Mouse (Mus musculus) embryonic facial prominence, embryonic 14.5 days (tissue): Measurements from ENCODE around the gene Ubr2. TPM values are rescaled to one million over a fixed set of nuclear protein-coding genes. Genes with fewer than 3 reads are reported as not detected.

Experiments
- ATAC-seq: fragments of 200-750 bp; cut with Nextera tagmentation; 2 replicates; pipeline ENCODE4 v1.8.0; 2017; ENCODE audit warnings: low read depth, moderate number of reproducible peaks, moderate TSS enrichment
- DNase-seq: peaks from one replicate; pipeline ENCODE4 v3.0.0-alpha.2; 2015; ENCODE audit warnings: low spot score
- H3K27ac ChIP-seq: fragments of 300-500 bp; sonication (generic); replicated peaks from 2 replicates; pipeline ENCODE4 v1.5.1; 2014; ENCODE audit warnings: low read depth, mild to moderate bottlenecking, low read length, moderate library complexity
- H3K27me3 ChIP-seq: fragments of 300-500 bp; sonication (generic); replicated peaks from 2 replicates; pipeline ENCODE4 v1.6.1; 2014; ENCODE audit warnings: low read length; ENCODE audit not compliant: control insufficient read depth, insufficient read depth
- H3K36me3 ChIP-seq: fragments of 300-500 bp; sonication (generic); 2 replicates; pipeline ENCODE4 v1.6.1; 2014; ENCODE audit warnings: low read length, mixed read lengths; ENCODE audit not compliant: control insufficient read depth, insufficient read depth
- H3K4me1 ChIP-seq: fragments of 300-500 bp; sonication (generic); 2 replicates; pipeline ENCODE4 v1.6.1; 2014; ENCODE audit warnings: antibody characterized with exemption, low read length; ENCODE audit not compliant: control insufficient read depth, insufficient read depth
- H3K4me2 ChIP-seq: fragments of 300-500 bp; sonication (generic); 2 replicates; pipeline ENCODE4 v1.6.1; 2014; ENCODE audit warnings: low read depth, mild to moderate bottlenecking, low read length, moderate library complexity, mixed read lengths
- H3K4me3 ChIP-seq: fragments of 300-500 bp; sonication (generic); 2 replicates; pipeline ENCODE4 v1.5.1; 2014; ENCODE audit warnings: low read depth, mild to moderate bottlenecking, low read length
- H3K9ac ChIP-seq: fragments of 300-500 bp; sonication (generic); 2 replicates; pipeline ENCODE4 v1.6.1; 2014; ENCODE audit warnings: low read depth, mild to moderate bottlenecking, low read length, moderate library complexity, mixed read lengths
- H3K9me3 ChIP-seq: fragments of 300-500 bp; sonication (generic); 2 replicates; pipeline ENCODE4 v1.6.1; 2016; ENCODE audit warnings: low read length; ENCODE audit not compliant: control insufficient read depth
- WGBS: fragments of 180-500 bp; shearing (Covaris S2); extraction: QIAGEN DNeasy Blood & Tissue Kit; methylation state at CpG from one replicate; pipeline ENCODE4 v1.1.7; 2014; 5-methylcytosine and 5-hydroxymethylcytosine counted together
- polyA plus RNA-seq: library from polyadenylated mRNA; unstranded; fragments of >200 nt; fragmentation: Nextera tagmentation; extraction: Ambion mirVana; gene quantifications from 2 replicates; pipeline ENCODE4 v1.2.1, GENCODE M21; 2014

The Ubr2 gene
- polyA plus RNA-seq, 1 experiment from 2014 or later: 21.9 TPM

- no peak for ATAC-seq
- Histone ChIP-seq H3K9me3 (no peaks in the 10 kb centered on the region), H3K36me3 (peaks cover 100% of the 10 kb centered on the region), H3K4me1 (no peaks in the 10 kb centered on the region), H3K27me3 (no peaks in the 10 kb centered on the region), H3K4me2 (no peak overlapping the region), H3K4me3 (no peak overlapping the region), H3K9ac (no peak overlapping the region), H3K27ac (no peak overlapping the region)
- 77% methylated on average over 3 of the region's 3 CpGs for WGBS
- DNase-seq: no peak
Observed at GRCm38 (mm10) chr17:46962153-46962552, 48.2 kb downstream of the Ubr2 start.

DNA sequence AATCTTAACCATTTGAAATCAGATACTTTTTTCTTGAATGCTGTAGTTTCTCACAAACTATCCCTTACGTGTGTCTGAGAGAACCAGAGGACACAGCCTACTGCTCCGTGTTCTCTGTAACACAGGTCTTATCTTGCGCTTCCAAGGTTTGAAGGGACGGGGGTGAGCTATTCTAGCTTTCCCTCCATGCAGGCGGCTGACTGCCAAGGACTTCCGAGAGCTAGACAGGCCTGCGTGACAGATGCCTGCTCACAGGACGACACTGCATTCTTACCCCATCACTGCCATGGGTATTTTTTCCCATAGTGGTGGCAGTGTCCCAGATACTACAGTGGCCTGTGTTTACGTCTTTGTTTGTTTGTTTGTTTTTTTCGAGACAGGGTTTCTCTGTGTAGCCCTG, 50.1 kb downstream of the Ubr2 start:
- no peak for ATAC-seq
- 85% methylated on average over 10 of the region's 10 CpGs for WGBS

DNA sequence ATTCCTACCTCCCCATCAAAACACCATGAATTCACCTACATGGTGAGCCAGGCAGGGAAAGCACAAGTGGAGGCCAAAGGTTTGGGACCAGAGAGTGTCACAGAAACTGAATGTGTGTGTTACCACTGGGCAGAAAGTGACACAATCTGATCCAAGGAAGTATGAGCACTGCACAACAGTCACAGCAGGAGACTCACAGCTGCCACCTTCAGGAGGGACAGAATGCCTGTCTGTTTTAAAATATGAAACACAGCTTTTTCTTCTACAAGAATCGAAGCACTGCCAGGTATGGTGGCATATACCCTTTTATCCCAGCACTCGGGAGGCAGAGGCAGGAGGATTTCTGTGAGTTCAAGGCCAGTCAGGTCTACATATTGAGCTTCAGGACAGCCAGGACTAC, 52.3 kb downstream of the Ubr2 start:
- H3K9ac ChIP-seq: no peak overlapping the region
- H3K4me2 ChIP-seq: no peak overlapping the region
- H3K27ac ChIP-seq: no peak overlapping the region
- peaks cover 100% of the 10 kb centered on the region for H3K36me3 ChIP-seq
- no peaks in the 10 kb centered on the region for H3K27me3 ChIP-seq
- no peak overlapping the region for H3K4me3 ChIP-seq
- no peak for DNase-seq
- no peaks in the 10 kb centered on the region for H3K4me1 ChIP-seq
- H3K9me3 ChIP-seq: no peaks in the 10 kb centered on the region
- WGBS: 88% methylated on average over 2 of the region's 2 CpGs
- no peak for ATAC-seq

More for the DNA sequence above, 50.1 kb downstream of the Ubr2 start:
- Histone ChIP-seq H3K27ac (no peak overlapping the region), H3K9ac (no peak overlapping the region), H3K4me3 (no peak overlapping the region), H3K36me3 (peaks cover 100% of the 10 kb centered on the region), H3K27me3 (no peaks in the 10 kb centered on the region), H3K4me1 (no peaks in the 10 kb centered on the region), H3K4me2 (no peak overlapping the region), H3K9me3 (no peaks in the 10 kb centered on the region)
- DNase-seq: no peak

DNA sequence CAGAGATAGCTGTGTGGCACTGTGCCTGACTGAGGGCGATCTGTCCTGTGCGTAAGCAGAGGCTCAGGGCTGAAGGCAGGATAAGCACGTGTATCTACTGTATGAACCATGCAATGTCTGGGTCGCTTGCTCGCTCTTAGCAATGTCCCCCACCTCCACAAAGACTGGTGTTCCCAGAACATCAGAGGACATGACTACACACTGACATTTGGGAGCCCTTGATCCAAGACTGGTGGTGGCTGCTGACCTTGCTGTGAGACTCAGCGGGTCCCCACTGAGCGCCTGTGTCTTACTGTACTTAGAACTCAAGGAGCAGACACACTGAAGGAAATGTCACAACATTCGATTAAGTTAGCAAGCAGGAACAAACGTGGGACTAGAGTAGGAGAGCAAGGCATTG, 64.1 kb downstream of the Ubr2 start:
- H3K36me3 ChIP-seq: peaks cover 83% of the 10 kb centered on the region
- no peaks in the 10 kb centered on the region for H3K9me3 ChIP-seq
- WGBS: 88% methylated on average over 9 of the region's 9 CpGs
- ATAC-seq: no peak
- no peaks in the 10 kb centered on the region for H3K4me1 ChIP-seq
- no peak overlapping the region for H3K4me3 ChIP-seq
- no peak overlapping the region for H3K9ac ChIP-seq
- H3K27ac ChIP-seq: no peak overlapping the region
- no peak overlapping the region for H3K4me2 ChIP-seq
- no peak for DNase-seq
- no peaks in the 10 kb centered on the region for H3K27me3 ChIP-seq

DNA sequence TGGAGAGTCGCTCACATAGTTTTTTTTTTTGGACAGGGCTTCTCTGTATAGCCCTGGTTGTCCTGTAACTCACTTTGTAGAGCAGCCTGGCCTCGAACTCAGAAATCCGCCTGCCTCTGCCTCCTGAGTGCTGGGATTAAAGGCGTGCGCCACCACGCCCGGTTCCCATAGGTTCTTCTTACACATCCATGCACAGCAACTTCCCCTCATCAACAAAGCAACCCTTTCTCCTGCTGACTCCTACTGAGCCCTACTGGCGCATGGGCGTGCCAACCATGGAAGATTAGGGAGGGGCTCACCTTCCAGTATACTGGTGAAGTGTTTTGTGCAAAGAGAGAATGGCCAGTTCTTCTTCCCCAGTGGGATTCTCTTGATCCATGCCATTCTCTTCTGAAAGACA, 67.9 kb downstream of the Ubr2 start:
- Histone ChIP-seq H3K9me3 (no peaks in the 10 kb centered on the region), H3K4me2 (no peak overlapping the region), H3K27ac (no peak overlapping the region), H3K36me3 (peaks cover 99% of the 10 kb centered on the region), H3K4me3 (no peak overlapping the region), H3K4me1 (no peaks in the 10 kb centered on the region), H3K9ac (no peak overlapping the region), H3K27me3 (no peaks in the 10 kb centered on the region)
- no peak for DNase-seq
- no peak for ATAC-seq
- 98% methylated on average over 9 of the region's 9 CpGs for WGBS

- ATAC-seq (no peak), DNase-seq (peak; percentile 20)
- Histone ChIP-seq H3K27me3 (no peaks in the 10 kb centered on the region), H3K4me3 (no peak overlapping the region), H3K36me3 (peaks cover 100% of the 10 kb centered on the region), H3K9me3 (no peaks in the 10 kb centered on the region), H3K27ac (no peak overlapping the region), H3K4me2 (no peak overlapping the region), H3K9ac (no peak overlapping the region), H3K4me1 (no peaks in the 10 kb centered on the region)
- WGBS: 95% methylated on average over 8 of the region's 8 CpGs
Observed at GRCm38 (mm10) chr17:46940461-46940860, 69.9 kb downstream of the Ubr2 start.

DNA sequence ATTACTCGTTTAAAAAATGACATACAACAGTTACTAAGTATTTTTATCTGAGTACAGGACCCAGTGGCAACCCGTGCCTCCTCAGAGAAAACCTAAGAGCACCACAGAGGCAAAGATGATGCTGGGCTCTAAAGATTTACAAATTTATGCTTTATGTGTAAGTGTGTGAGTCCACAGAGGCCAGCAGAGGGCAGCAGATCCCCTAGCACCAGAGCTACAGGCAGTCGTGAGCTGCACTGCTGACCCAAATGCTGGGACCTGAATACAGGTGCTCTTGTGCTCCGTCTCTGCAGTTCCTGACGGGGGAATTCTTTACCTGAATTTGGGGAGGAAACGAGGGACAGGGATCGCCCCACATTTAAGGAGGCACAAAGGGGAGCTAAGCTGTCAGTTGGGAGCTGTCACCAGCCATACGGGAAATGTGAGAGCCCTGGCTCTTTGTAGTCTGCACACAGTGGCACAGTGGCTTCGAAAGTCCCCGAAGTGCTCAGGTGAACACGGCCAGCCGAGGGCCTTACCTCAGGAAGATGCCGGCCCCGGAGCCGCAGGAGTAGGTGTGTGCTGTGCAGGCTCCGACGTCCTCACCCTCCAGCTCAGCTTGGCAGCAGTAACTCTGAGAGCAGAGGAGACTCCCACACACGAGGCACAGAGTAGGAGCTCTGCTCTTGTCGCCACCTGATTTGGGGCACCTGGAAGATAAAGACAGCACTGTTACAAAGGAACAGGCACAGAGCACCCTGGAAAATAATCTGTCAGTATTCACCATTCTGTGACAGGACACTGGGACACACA, 76.6 kb downstream of the Ubr2 start:
- Histone ChIP-seq H3K27ac (no peak overlapping the region), H3K4me3 (no peak overlapping the region), H3K9ac (no peak overlapping the region), H3K36me3 (peaks cover 92% of the 10 kb centered on the region), H3K9me3 (no peaks in the 10 kb centered on the region), H3K4me1 (no peaks in the 10 kb centered on the region), H3K27me3 (no peaks in the 10 kb centered on the region), H3K4me2 (no peak overlapping the region)
- ATAC-seq (no peak), DNase-seq (peak; percentile 68)
- 78% methylated on average over 19 of the region's 19 CpGs for WGBS

- H3K4me3 ChIP-seq: no peak overlapping the region
- no peaks in the 10 kb centered on the region for H3K27me3 ChIP-seq
- H3K9me3 ChIP-seq: no peaks in the 10 kb centered on the region
- H3K36me3 ChIP-seq: peaks cover 90% of the 10 kb centered on the region
- no peak for ATAC-seq
- no peak overlapping the region for H3K9ac ChIP-seq
- 92% methylated on average over 5 of the region's 5 CpGs for WGBS
- H3K4me1 ChIP-seq: no peaks in the 10 kb centered on the region
- DNase-seq: no peak
- no peak overlapping the region for H3K4me2 ChIP-seq
- no peak overlapping the region for H3K27ac ChIP-seq
Observed at GRCm38 (mm10) chr17:46932961-46933360, 77.4 kb downstream of the Ubr2 start.

- no peak for DNase-seq
- Histone ChIP-seq H3K27ac (no peak overlapping the region), H3K36me3 (peaks cover 59% of the 10 kb centered on the region)
Observed at GRCm38 (mm10) chr17:46929897-46930296, 80.5 kb downstream of the Ubr2 start.

More at GRCm38 (mm10) chr17:46929897-46930296, 80.5 kb downstream of the Ubr2 start:
- no peak for ATAC-seq
- no peaks in the 10 kb centered on the region for H3K27me3 ChIP-seq
- no peak overlapping the region for H3K4me3 ChIP-seq
- H3K9me3 ChIP-seq: no peaks in the 10 kb centered on the region
- no peak overlapping the region for H3K9ac ChIP-seq
- H3K4me1 ChIP-seq: no peaks in the 10 kb centered on the region
- no peak overlapping the region for H3K4me2 ChIP-seq
- WGBS: 87% methylated on average over 7 of the region's 7 CpGs
